Mouse (Mus musculus): ENCODE data around the gene Olfr1197.

The Olfr1197 gene

GRCm38 (mm10) chr2:88732266-88732665 lies at the start of gene Olfr1197:
Gene Olfr1197 (minus strand): TSS chr2:88732366.
- DNase-seq (ENCODE audit: low spot score): no peak

DNA sequence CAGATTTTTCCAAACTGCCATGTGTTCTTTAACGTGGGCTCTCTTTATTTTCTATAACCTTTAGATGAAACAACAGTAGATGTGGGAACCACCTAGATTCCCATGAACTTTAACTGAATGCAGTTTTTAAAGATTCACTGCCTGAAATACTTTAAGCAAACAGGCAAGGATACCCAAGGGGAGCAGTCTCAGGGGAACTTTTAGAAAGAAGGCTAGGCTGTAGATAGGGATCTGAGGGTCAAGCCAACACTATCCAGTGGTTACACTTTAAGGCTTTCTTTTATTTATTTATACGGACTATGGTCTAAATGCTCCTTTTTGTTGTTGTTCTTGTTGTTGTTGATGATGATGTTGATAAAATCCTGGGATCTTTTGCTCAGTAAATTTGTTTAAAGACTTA lies 38.2 kb upstream of the Olfr1197 start, which contains the start of gene Olfr1200:
Gene Olfr1200, minus strand, starts transcription at position 101 of the 400 bp plus-strand sequence.
- no peak for DNase-seq (ENCODE audit: low spot score)

- no peak for DNase-seq (ENCODE audit: low spot score)
Observed at GRCm38 (mm10) chr2:88760369-88760768, 28.2 kb upstream of the Olfr1197 start, which contains the start of gene Olfr1199. Gene Olfr1199 (minus strand): TSS chr2:88760469.

- no peak for DNase-seq (ENCODE audit: low spot score)
Observed at GRCm38 (mm10) chr2:88751270-88751669, 19.1 kb upstream of the Olfr1197 start, which contains the start of gene Olfr1198. Gene Olfr1198 (minus strand): TSS chr2:88751370.

DNA sequence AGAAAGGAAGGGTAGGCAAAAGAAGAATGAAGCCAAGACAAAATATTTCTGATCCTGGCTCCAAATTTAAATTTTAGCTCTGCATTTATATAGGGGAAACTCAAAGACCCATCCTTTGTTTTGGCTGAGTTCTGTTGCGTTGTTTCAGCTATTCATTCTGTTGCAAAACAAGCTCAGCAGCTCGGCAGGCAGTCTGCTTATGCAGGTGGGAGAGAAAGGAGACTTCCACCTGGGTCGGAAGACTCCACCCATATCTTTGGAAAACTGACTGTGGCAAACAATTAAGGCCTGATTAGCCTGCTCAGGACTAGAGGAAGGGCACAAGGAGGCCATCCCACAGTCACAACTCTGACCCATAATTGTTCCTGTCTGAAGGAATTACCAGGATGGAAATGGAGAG lies 11.2 kb upstream of the Olfr1197 start:
- DNase-seq (ENCODE audit: low spot score): no peak

DNA sequence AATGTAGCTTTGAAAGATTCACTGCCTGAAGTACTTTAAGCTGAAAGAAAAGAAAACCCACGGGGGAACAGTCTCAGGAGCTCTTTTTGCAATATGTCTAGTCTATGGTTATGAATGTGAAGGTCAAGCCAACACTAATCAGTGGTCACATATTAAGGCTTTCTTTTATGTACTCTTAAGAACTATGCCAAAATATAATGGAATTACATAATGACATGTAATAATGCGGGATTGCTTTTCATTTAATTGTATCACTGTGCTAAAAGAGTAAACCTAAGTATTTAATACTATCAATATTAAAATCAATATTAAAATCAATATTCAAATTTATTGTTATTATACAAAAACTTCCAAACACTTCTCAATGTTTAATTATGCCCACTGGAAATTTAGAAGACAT lies 27.7 kb downstream of the Olfr1197 start, which contains the start of gene Olfr1196:
Gene Olfr1196, minus strand, starts transcription at position 101 of the 400 bp plus-strand sequence.
- no peak for DNase-seq (ENCODE audit: low spot score)

DNA sequence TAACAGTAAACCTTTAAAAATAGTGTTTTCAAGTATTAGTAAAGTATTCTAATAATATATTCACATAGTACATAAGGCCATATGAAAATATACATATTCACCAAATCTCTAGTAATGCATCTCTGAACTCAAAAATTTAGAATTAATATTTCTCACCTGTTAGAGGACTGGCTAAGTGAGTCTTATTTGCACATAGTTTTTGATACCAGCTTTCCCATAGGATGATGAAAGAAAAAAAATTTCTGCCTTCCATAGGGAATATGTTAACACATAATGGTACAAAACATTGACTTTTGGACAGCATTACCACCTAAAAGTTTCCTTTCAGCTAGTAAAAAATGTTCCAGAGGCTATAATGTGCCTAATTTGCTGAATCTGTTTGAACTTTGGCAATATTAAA lies 43.1 kb downstream of the Olfr1197 start, which contains the start of gene Olfr1195:
Gene Olfr1195, minus strand, starts transcription at position 101 of the 400 bp plus-strand sequence.
- no peak for DNase-seq (ENCODE audit: low spot score)
